Mouse (Mus musculus): ENCODE measurements at regions not wholly inside any gene's neighbourhood (a gene's known extent, or its start where the extent isn't known, plus 50 kb on each side); places are given as distances from the start of the nearest gene placed in this dataset.
A peak's percentile ranks its signal among the peaks of the same experiment; 100 is the strongest.

DNA sequence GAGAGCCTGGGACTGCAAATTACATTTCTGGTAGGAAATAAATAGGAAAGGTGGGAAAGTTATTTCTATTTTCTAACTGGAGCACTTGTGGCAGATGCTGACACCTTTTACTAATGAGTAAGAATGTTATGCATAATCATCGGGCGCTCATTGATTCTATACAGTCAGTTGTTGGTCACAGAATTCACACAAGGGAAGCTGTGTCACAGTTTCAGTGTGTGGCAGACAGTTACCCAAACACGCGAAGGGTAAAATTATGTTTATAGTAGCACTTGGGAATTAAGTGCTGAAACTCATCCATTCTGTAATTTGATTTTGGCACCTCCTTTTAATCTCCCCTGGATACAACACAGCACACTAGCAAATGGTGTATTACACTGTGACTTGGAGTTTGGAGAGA lies 1376.8 kb downstream of the Sis start:
- no peak for DNase-seq

- no peak for DNase-seq
These were observed 1403.7 kb downstream of the Sis start for GRCm38 (mm10) chr3:71563820-71564418.

GRCm38 (mm10) chr3:71562901-71563300 lies 1404.8 kb downstream of the Sis start:
- no peak for DNase-seq

DNA sequence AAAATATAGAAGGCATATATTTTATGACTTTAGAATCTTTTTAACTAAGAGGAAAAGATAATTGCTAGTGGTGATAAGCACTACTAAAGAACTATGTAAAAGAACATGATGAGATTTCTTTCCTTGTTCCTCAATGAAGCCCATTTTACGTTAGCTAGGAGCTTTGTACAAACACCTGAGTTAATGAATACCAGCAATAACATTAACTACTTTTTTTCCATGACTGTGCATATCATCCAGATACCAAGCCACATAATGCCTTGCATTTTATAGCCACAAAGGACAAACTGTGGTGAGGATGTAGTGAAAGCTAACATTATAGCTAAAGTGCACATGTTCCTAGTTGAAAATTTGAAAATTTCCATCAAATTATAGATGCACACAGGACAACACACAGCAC lies 1421.8 kb downstream of the Sis start:
- DNase-seq, result no peak

DNA sequence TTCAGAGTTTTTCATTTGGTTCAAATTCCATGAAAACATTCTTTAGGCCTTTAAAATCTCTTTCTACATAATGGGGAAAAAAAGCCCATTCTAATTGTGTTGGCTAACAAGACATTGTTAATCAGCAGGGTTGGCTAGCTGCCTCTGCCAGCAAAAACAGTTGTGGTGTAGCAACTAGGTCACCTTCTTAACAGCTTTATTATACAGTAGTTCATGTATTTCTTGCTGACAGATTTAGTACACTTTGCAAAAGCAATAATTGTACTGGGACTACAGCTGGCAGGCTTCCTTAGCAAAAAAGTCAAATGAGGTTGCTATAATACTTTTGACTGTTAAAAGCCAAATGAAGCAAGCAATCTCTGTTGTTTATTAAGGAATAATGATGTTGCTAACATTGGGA lies 1454.8 kb downstream of the Sis start:
- DNase-seq, result peak; percentile 18
